Mouse (Mus musculus) retina, postnatal 7 days (tissue): ENCODE results near the gene Rpap2.
A peak's percentile ranks its signal among the peaks of the same experiment; 100 is the strongest.

Experiments
- DNase-seq: peaks from one replicate; pipeline ENCODE4 v3.0.0-alpha.2; 2012; ENCODE audit warnings: low read depth, low spot score

Gene Rpap2

GRCm38 (mm10) chr5:107687161-107687560, 90.0 kb downstream of the Rpap2 start:
- no peak for DNase-seq

GRCm38 (mm10) chr5:107687592-107688498, 90.7 kb downstream of the Rpap2 start:
- DNase-seq, result peak; percentile 56

GRCm38 (mm10) chr5:107688499-107688866, 91.3 kb downstream of the Rpap2 start:
- no peak for DNase-seq

GRCm38 (mm10) chr5:107695019-107695418, 97.8 kb downstream of the Rpap2 start:
- DNase-seq, result no peak

GRCm38 (mm10) chr5:107698888-107699287, 101.7 kb downstream of the Rpap2 start:
- DNase-seq, result no peak

GRCm38 (mm10) chr5:107700873-107701272, 103.7 kb downstream of the Rpap2 start:
- no peak for DNase-seq

- no peak for DNase-seq
Observed at GRCm38 (mm10) chr5:107701658-107702057, 104.5 kb downstream of the Rpap2 start.

- DNase-seq, result no peak
Observed at GRCm38 (mm10) chr5:107703207-107703763, 106.1 kb downstream of the Rpap2 start.

- DNase-seq, result no peak
Observed at GRCm38 (mm10) chr5:107705756-107706155, 108.6 kb downstream of the Rpap2 start.

- DNase-seq, result no peak
Observed at GRCm38 (mm10) chr5:107706262-107706661, 109.1 kb downstream of the Rpap2 start.

- DNase-seq, result no peak
Observed at GRCm38 (mm10) chr5:107708124-107708797, 111.1 kb downstream of the Rpap2 start.
